Mouse (Mus musculus) urinary bladder, postnatal 36 days (tissue): ENCODE results near the gene Smarcb1.

Experiments
- DNase-seq, 2 experiments: peaks; one replicate each; pipeline ENCODE4 v3.0.0; 2022; ENCODE audit warnings: low spot score in 2 of 2, mixed read lengths in 1 of 2

Gene Smarcb1

DNA sequence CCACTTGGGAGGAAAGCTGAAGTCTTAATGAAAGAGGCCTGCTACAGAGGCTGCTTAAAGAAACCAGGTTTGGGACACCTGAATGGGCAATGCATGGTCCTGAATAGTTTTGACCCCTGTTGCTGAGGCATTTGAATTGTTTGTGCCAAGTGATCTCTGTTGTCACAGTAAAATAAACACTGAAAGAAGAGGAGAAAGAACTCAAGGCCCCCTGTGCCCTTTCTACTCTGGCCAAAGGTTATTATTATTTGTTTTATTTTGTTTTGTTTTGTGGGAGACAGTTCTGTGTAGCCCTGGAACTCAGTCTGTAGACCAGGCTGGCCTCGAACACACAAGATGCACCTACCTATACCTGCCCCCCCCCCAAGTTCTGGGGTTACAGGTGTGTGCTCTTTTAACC, 13.6 kb upstream of the Smarcb1 start:
- no peak for DNase-seq

DNA sequence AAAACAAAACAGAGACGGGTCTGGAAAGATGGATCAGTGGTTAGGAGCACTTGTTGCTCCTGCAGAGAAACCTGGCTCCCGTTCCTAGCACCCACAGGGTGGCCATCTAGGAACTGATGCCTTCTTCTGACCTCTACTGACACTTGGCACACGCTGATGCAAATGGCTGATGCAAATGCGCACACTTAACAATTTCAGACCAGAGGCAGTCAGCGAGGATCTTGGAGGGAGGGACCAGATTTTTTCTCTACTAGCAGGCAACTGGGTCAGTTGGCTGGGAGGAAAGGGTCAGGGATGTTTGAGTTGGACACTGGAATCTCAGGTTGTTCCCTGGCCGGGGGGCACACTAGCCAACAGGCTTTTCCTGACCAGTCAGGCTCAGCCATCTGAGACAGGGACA, 11.5 kb upstream of the Smarcb1 start, which contains the start of gene Chchd10:
TSS of gene Chchd10 (plus strand) at position 240 of the 400 bp plus-strand sequence.
- DNase-seq: no peak

DNA sequence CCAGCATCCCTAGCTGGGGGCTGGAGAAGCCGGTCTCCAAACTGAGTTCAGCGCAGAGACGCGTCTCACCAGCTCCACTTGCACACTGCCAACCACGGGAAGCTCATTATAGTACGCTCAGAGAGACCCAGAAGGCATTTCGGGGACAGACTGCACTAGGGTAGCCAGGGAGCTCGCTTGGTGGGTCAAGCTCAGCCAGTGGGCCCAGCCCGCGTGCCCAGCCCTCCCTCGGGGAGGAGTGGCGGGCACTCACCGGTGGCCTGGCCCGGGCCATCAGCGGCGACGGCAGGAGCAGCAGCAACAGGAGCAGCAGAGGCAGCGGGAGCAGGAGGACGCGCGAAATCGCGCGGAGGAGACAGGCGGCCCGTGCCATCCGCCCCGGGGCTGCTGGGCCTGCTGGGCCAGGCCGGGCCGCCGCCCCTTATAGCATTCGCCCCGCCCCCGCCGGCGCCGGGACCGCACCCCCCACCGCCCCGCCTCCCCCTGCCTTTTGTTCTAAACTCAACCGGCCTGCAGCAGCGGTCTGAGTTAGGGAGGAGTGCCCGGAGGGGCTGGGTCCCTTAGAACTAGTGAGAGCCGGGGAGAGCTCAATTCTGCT, 10.8 kb upstream of the Smarcb1 start:
- DNase-seq: peak in 1 of 2 experiments; percentile 48

DNA sequence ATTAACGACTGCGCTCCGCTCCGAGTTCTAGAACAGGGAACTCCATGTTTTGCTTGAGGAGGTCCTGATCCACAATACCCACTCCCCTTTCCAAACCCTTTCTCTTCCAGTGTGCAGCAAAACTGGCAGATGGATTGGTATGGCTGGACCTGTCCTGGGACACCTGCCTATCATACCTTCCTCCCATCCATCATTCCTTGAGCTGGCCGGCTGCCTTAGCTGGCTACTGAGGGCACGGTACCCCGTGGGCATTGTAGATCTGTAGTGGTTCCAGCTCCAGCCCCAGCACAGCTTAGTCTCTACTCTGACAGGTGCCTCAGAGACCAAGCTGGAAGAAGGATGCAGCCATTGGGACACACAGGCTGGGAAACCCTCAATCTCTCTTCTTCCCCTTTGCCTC, 9.9 kb upstream of the Smarcb1 start:
- no peak for DNase-seq

DNA sequence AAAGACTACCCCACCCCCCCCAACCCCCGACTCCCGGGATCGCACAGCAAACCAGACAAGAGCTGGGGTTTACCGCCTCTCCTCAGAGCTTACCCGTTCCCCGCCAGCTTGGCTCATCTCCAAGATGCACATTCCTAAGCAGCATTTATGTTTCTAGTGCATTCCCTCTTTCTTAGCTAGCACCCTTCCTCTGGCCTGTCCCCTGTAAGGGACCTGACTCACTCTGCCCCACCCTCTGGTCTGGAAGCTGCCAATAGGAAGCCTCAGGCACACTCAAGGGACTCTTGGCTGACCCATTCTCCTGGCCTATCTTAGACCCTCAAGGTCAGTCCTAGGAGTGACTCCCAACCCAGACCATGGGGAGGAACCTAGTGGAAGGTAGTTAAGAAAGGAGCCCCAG, 8.9 kb upstream of the Smarcb1 start:
- DNase-seq: no peak

DNA sequence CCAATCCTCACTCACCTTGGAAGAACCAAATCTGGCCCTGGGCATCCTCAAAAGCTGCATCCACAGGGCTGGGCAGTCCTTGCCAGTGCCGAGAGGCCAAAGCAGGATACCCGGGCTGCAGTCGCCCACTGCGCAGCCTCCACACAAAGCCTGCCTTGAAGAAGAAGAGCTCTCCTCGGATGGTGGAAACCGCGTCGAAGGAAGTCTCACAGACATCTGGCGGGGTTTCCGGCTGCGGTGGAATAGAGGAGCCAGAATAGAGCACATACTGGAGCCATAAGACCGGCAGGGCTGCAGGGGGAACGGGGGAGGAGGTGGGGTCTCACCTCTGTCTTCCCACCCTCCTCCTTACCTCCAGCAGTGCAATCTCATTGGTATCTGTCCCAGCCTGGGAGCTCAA, 5.0 kb upstream of the Smarcb1 start:
- DNase-seq: no peak

DNA sequence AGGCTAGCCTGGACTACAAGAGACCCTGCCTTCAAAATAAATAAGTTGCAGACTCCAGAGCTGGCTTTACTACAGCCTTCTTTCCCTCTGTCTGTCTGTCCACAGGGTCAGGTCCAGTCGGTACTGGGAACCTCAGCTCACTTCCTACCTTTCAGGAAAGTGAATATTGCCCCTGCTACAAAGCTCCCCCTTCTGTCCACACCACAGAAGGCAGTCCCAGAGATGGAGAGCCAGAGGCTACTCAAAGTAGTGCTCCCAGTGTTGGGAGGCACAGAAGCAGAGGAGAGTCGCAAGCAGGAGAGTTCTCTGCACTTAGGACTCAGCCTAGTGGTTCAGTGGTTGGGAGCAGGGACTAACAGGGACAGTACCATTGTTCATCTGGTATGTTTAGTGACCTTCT, 2.9 kb upstream of the Smarcb1 start:
- no peak for DNase-seq

DNA sequence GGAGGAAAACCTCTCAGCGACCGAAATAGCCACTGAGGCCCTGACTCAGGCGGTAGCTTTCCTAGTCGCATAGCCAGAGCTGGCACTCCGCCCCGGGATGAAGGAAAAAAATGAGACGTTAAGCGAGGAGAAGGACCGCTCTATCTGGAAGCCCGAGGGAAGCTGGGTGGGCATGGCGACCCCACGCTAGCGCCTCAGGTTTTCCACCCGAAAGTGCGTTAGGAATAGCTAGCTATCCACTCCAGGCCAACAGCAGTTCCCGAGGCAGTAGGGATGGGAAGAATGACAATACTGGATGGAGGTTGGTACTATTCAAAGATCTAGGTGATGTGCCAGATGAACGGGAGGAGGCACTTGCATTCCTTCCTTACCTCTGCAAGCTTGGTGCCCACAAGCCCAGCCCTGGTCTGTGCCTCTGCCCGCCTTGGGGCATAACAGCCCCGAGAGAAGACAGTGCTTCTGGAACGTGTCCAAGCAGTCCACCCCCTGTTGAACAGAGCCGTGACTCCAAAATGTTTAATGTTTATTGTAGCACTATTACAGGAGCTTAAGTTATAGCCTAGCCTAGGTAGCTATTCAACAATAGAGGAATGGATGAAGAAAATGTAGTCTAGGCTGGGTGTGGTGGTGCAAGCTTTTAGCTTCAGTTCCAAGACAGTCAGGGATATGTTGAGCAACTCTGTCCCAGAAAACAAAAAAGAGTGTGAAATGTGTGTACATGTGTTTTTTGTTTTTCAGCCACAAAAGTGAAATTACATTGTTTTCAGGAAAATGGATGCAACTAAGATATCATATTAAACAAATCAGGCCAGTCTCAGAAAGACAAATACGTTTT, 526 bp upstream of the Smarcb1 start:
- DNase-seq: no peak

DNA sequence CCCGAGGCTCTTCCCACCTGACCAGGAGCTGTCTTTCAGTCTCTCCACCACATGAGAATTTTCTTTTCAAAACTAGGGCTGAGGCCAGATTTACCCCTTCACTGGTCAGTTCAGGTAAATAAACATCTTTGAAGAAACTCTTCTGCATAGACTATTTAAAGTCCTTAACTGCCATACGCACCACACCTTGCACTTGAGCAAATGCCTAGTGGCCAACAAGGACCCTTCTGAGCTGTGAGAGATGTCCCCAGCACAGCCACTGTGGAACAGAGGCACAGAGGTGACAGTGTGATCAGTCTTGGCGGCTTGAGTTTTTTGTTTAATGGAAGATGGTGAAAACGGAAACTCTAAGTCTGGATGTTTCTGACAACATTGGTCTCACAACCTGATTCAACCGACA, 2.4 kb downstream of the Smarcb1 start:
- DNase-seq: no peak

DNA sequence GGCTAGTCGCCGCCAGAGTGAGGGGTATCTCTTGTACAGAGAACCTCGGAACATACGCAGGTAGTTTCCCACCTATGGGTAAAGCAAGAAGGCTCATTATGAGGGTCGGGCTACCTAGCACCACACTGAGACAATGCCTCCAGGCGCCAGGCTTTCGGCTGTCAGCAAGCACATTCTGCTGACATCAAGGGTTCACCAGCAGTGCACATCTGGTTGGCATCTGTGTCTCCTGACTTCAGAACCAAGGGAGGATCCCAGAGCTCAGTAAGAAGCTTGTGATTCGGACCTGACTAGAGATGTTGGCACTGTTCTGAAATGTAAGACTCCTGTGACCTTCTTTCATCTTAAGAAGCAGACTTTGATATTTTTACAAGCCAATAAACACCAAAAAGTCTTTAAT, 4.6 kb downstream of the Smarcb1 start:
- no peak for DNase-seq

DNA sequence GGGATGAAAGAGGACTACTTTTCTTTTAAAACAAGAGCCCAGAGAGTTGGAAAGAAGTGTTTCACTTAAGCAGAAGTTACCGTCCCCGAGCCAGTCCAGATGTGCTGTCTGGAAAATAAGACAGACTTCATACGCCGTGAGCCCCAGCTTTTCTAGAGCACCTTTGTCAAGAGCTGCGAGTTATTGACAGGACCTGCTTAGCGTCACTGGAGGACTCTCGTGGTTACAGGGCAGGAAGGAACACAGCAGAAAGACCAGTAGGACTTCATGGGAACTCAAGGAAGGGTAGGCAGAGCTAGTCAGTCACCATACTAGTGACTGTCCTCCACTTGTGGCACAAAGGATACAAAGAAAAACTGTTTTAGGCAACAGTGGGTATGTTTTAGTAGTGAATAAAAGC, 5.9 kb downstream of the Smarcb1 start:
- no peak for DNase-seq

DNA sequence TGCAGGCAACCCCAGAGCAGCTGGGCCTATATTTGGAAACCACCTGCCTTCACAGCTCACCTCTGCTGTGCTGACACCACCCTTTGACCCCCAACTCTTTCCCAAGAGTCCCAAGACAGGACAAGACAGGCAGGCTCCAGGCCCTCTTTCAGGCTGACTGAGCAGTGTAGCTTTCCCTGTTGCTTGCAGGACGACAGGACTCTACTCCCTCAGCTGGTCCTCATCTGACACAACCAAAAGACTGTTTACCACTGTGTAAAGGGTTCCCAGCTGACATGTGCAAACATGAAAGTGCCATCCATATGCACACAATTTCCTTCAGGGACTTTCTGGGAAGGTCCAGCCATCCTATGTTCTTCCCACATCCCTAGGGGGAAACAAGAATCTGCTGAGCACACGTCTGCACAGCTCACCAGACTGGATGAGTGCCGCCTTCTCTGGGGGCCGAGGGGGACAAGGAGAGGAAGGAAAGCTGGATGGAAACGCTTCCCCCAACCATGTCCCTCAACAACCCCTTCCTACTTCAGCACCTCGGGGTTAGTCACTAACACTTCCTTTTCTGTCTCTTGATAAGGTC, 8.3 kb downstream of the Smarcb1 start:
- no peak for DNase-seq

DNA sequence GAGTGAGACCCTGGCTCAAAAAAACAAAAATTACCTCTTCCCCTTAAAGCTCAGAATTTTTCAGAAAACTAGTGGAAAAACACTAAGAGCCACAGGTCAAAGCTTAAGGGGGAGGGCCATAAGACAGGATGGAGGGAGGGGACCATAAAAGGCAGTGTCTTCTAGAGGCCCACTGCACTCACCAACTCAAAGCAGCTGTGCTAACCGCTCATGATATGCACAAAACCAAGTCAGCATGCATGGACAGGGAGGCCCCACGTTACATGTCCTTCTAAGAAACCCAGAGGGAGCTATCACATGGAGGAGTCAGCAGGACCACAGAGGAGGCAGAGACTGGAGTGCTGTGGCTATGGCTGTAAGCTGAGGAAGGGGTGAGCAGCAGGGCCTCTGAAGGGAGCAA, 10.7 kb downstream of the Smarcb1 start:
- DNase-seq: no peak

DNA sequence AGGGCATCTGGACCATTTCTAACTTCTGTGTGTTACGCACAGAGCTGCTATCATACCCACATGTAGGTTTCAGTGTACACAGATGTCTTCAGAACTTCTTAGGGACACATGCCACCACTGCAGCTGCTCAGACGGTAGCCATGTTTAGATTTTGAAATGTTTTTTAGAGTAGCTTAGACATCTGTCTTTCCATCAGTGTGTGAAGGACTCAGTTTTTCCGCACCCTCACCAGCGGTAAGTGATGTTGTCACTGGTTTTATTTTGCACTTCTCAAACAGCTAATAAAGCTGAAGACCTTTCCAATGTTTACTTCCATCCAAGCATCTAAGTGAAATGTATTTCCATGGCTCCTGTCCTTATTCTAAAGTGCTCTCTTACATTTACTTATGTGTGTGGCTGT, 14.5 kb downstream of the Smarcb1 start:
- DNase-seq: no peak

DNA sequence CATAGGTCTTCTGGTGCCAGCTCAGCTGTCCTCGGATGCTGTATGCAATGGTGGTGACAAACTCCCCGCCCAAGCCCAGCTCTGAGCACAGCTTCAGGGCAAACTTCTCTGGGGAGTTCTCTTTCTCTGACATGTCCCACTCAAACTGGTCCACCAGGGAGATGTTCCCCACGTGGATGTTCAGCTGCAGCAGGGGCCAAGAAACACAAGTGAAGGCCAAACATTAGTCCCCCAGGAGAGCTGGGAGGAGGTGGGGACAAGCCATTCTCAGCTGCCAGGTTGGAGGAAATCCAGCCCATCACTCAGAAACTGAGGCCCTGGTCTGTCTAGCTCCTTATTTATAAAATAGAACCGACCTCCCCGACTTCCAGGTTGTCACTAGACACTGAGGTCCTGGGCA, 17.0 kb downstream of the Smarcb1 start:
- no peak for DNase-seq

DNA sequence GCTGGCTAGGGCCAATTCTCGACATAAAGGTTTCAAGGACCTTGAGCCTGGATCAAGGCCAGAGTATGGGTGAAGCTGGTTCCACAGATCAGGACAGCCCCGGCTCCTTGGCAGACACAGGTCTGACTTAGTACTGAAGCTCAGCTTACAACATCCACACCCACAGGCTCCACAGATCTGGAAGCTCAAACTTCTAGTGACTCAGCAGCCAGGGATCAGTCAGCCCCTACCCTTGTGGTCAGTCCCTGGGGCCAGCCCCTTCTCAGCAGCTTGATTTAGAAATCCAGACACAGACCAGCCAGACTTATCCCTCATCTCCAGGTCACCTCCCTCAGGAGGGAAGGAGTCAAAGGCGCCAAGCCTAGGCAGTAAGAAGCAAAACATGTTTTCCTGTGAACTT, 22.6 kb downstream of the Smarcb1 start:
- DNase-seq: peak in 1 of 2 experiments; percentile 74

DNA sequence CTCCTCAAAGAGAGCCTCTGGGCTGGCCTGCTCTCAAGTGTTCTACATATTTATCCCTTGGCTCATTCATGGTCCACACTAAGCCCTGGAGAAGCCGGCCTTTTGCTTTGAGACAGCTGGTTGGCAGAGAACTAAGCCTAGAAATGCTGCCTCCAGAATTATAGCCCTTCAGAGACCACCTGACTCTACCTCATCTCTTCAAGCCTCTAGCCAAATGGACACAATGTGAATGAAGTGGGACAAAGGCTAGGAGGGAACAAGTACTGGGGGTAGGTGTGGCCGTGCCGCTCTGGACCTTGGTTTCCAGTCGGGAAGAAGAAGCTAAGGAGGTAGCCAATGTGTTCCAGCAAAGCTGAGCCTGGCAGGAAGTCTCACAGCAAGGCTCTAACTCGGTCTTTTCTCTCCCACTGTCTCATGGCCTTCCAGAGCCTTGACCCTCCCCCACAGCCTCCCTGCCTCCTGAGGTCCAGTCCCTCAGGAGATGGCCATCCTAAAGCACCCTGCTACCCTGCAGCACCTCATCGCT, 23.3 kb downstream of the Smarcb1 start:
- no peak for DNase-seq

DNA sequence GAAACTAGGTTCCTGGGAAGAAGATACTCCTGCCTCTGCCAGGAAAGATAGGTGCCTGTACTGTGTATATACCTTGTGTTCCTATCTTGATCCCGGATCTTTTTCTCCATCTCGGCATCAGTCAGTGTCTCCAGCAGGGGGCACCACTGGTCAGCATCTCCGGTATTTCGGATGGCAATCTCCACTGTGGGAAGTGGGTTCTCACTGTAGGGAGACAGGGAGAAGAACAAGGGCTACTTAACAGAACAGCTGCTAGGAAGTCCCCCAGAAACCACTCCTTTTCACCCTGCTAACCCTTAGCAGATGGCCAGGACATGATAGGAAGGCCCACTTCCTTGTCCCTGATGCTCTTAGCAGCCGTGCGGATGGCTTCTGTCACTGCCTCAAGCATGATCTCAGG, 24.0 kb downstream of the Smarcb1 start:
- peak; percentile 47 to 69 for DNase-seq

DNA sequence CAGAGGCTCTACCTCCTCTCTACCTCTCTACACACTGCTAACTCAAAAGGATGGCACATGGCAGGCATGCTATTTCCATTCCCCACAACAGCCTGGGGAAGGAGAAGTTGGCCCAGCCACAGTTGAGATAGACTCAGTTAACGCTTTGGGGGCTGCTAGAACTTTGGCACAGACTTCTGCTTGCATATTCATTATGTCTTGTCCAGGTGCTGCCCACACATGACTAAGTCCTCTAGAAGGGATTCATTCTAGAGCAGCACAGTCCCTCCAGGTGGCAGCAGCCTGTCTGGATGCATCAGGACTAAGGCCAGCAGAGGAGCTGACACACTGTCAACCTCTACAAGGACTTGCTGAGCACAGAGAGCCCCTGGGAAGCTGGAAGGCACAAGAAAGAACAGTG, 25.2 kb downstream of the Smarcb1 start:
- DNase-seq: no peak

DNA sequence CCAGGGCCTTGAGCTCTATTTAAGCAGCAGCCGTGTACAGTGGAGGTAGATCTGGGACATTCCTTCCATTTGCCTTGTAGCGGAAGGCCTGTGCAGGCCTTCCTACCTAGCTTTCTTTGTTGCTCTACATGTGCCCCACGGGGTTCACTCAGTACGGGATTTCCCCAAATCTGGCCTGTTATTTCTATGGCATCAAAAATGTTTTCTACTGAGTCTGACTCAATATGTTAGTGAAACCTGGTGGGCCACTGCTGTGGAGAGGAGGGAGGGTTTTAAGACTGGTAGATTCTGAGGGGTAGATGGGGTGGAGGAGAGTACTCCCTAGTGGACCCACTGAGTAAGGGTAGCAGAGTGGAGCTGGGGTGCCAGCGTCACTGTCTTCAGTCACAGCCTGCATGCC, 25.7 kb downstream of the Smarcb1 start:
- no peak for DNase-seq

DNA sequence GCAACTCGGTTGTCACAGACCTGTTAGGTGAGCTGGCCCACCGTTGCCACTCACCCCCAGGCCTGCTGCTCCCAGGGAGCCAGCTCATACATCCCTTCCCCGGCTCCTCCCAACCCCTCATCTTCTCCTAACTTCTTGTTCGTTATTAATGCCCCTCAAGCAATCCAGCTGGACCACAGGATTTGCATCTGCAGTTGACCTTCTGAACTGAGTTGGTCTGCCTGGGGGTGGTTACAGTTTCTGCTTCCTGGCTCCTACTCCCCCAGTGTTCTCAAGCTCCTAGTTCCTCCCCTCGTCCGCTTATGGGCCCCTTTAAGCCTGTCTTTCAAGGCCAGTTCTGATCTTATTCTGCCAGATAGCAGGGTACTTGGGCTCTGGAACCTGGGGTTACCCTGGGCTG, 26.8 kb downstream of the Smarcb1 start:
- DNase-seq: no peak

DNA sequence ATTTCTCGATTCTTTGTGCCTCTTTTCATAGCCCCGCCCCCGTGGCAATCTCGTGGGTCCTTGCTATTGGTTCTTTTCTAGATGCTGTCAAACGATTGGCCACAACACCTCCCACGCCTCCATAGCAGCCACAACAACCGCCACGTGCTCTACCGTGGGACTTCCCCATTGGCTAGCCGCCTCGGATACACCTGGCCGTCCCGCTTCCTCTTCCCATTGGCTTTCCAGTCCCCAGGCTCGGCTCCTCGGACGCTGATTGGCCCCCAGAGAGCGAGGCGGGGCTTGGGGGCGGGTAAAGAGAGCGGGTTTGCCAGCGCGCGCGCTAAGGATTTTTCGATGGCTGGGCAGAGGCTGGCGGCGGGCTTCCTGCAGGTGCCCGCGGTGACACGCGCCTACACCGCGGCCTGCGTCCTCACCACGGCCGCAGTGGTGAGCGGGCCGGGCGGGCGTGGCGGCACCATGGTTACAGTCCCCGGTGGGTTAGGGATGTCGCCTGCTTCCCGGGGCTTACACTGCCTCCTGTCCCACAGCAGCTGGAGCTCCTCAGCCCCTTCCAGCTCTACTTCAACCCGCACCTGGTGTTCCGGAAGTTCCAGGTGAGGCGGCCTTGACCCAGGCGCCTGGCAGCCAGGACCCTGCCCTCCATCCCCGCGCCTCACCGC, 28.2 kb downstream of the Smarcb1 start, which contains the start of gene Derl3:
TSS of gene Derl3 (plus strand) at position 325 of the 662 bp plus-strand sequence.
- DNase-seq: peak; percentile 82 to 92
